Mouse (Mus musculus) embryonic facial prominence, embryonic 14.5 days (tissue): ENCODE results near the gene Kpna6. TPM values are rescaled to one million over a fixed set of nuclear protein-coding genes. Genes with fewer than 3 reads are reported as not detected.

Experiments
- ATAC-seq: fragments of 200-750 bp; cut with Nextera tagmentation; 2 replicates; pipeline ENCODE4 v1.8.0; 2017; ENCODE audit warnings: low read depth, moderate number of reproducible peaks, moderate TSS enrichment
- DNase-seq: peaks from one replicate; pipeline ENCODE4 v3.0.0-alpha.2; 2015; ENCODE audit warnings: low spot score
- H3K27ac ChIP-seq: fragments of 300-500 bp; sonication (generic); replicated peaks from 2 replicates; pipeline ENCODE4 v1.5.1; 2014; ENCODE audit warnings: low read depth, mild to moderate bottlenecking, low read length, moderate library complexity
- H3K27me3 ChIP-seq: fragments of 300-500 bp; sonication (generic); replicated peaks from 2 replicates; pipeline ENCODE4 v1.6.1; 2014; ENCODE audit warnings: low read length; ENCODE audit not compliant: control insufficient read depth, insufficient read depth
- H3K36me3 ChIP-seq: fragments of 300-500 bp; sonication (generic); 2 replicates; pipeline ENCODE4 v1.6.1; 2014; ENCODE audit warnings: low read length, mixed read lengths; ENCODE audit not compliant: control insufficient read depth, insufficient read depth
- H3K4me1 ChIP-seq: fragments of 300-500 bp; sonication (generic); 2 replicates; pipeline ENCODE4 v1.6.1; 2014; ENCODE audit warnings: antibody characterized with exemption, low read length; ENCODE audit not compliant: control insufficient read depth, insufficient read depth
- H3K4me2 ChIP-seq: fragments of 300-500 bp; sonication (generic); 2 replicates; pipeline ENCODE4 v1.6.1; 2014; ENCODE audit warnings: low read depth, mild to moderate bottlenecking, low read length, moderate library complexity, mixed read lengths
- H3K4me3 ChIP-seq: fragments of 300-500 bp; sonication (generic); 2 replicates; pipeline ENCODE4 v1.5.1; 2014; ENCODE audit warnings: low read depth, mild to moderate bottlenecking, low read length
- H3K9ac ChIP-seq: fragments of 300-500 bp; sonication (generic); 2 replicates; pipeline ENCODE4 v1.6.1; 2014; ENCODE audit warnings: low read depth, mild to moderate bottlenecking, low read length, moderate library complexity, mixed read lengths
- H3K9me3 ChIP-seq: fragments of 300-500 bp; sonication (generic); 2 replicates; pipeline ENCODE4 v1.6.1; 2016; ENCODE audit warnings: low read length; ENCODE audit not compliant: control insufficient read depth
- WGBS: fragments of 180-500 bp; shearing (Covaris S2); extraction: QIAGEN DNeasy Blood & Tissue Kit; methylation state at CpG from one replicate; pipeline ENCODE4 v1.1.7; 2014; 5-methylcytosine and 5-hydroxymethylcytosine counted together
- microRNA-seq: library from miRNA; unstranded; fragments of <30 nt; microRNA quantifications from one replicate; pipeline ENCODE4, GENCODE M21; 2016; ENCODE audit warnings: borderline number of aligned reads
- polyA plus RNA-seq: library from polyadenylated mRNA; unstranded; fragments of >200 nt; fragmentation: Nextera tagmentation; extraction: Ambion mirVana; gene quantifications from 2 replicates; pipeline ENCODE4 v1.2.1, GENCODE M21; 2014

Kpna6 gene
- polyA plus RNA-seq, 1 experiment from 2014 or later, result 14.8 TPM

DNA sequence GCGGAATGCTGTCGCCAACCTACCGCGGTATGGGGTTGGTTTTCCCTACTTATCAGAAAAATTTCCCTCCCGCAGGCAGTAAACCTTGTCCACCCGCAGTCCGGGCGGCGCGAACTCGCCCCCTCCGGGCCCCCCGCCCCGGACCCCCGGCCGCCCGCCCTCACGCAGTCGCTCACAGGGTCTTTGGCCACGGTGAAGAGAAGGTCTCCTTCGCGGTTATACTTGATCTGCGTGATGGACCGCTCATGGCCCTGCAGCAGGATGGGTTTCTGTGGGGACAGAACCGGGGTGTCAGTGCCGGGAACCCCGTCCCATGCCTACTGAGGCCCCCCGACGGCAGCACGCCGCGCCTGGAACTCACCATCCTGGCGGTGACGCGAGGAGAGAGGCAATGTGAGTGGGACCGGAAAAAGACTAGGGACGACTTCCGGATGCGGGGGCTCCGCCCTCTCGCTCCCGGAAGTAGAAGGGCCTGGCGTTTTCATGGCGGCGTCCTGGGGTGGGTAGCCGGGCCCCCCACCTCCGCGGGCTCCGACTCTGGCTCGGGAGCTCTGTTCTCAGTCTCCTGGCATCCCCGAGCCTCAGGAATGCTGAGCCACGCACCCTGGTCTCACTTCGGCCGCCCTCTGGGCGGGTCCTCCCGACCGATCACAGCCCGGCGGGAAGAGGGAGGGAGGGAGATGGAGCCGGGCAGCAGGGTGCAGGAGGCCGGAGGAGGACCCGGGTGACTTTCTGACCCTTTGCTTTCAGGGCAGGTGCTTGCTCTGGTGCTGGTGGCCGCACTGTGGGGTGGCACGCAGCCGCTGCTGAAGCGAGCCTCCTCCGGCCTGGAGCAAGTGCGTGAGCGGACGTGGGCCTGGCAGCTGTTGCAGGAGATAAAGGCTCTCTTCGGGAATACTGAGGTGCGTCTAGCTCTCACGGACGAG lies 72.1 kb downstream of the Kpna6 start, which contains the start of the genes Eif3i and Tmem234:
Gene Eif3i (minus strand): TSS at position 416 of the 926 bp plus-strand sequence.
Gene Tmem234 (plus strand): TSS at position 436 of the 926 bp plus-strand sequence.
- peaks cover 57% of the 10 kb centered on the region for H3K36me3 ChIP-seq
- H3K27me3 ChIP-seq, result no peaks in the 10 kb centered on the region
- under 1% methylated on average over 63 of the region's 74 CpGs for WGBS

More for the DNA sequence above, 72.1 kb downstream of the Kpna6 start, which contains the start of the genes Eif3i and Tmem234:
- Histone ChIP-seq H3K9me3 (no peaks in the 10 kb centered on the region), H3K4me3 (peak within 1 kb of the TSS; percentile 96), H3K27ac (peak within 1 kb of the TSS; percentile 69; the same call in 1 of the 2 replicates), H3K4me1 (peaks cover 14% of the 10 kb centered on the region), H3K9ac (peak within 1 kb of the TSS; percentile 93), H3K4me2 (peak within 1 kb of the TSS; percentile 55)
- peak; percentile 93 for ATAC-seq
- DNase-seq, result peak; percentile 93

Small RNA genes within 50 kb of the gene (microRNA-seq; reads per million reads assigned to microRNA genes)
- gene Mir7016, result 1.2 reads per million

Other genes with a start within 250 kb of the Kpna6 start
- 1.3 TPM in 2 replicates for gene Zbtb8b, start 231.9 kb downstream of the Kpna6 start, polyA plus RNA-seq
- 27.7 and 29.0 TPM in 2 replicates for gene Bsdc1, start 211.2 kb downstream of the Kpna6 start, polyA plus RNA-seq
- gene Tssk3, start 181.7 kb downstream of the Kpna6 start, polyA plus RNA-seq, result not detected in 2 replicates
- not detected in 2 replicates for gene Fam229a, start 181.6 kb downstream of the Kpna6 start, polyA plus RNA-seq
- 488 and 603 TPM in 2 replicates for gene Marcksl1, start 159.2 kb downstream of the Kpna6 start, polyA plus RNA-seq
- 179 and 200 TPM in 2 replicates for gene Hdac1, start 130.1 kb downstream of the Kpna6 start, polyA plus RNA-seq
- 4.7 and 6.4 TPM in 2 replicates for gene Lck, start 99.1 kb downstream of the Kpna6 start, polyA plus RNA-seq
- gene Fam167b, start 94.2 kb downstream of the Kpna6 start, polyA plus RNA-seq, result 6.4 and 6.9 TPM in 2 replicates
- gene Eif3i, start 72.1 kb downstream of the Kpna6 start, polyA plus RNA-seq, result 288 and 308 TPM in 2 replicates
- gene Tmem234, start 72.1 kb downstream of the Kpna6 start, polyA plus RNA-seq, result 166 and 174 TPM in 2 replicates
- 1.7 and 2.4 TPM in 2 replicates for gene Dcdc2b, start 58.5 kb downstream of the Kpna6 start, polyA plus RNA-seq
- gene Iqcc, start 53.7 kb downstream of the Kpna6 start, polyA plus RNA-seq, result 26.6 and 29.3 TPM in 2 replicates
- 49.7 and 50.5 TPM in 2 replicates for gene Ccdc28b, start 48.8 kb downstream of the Kpna6 start, polyA plus RNA-seq
- gene Txlna, start 31.7 kb downstream of the Kpna6 start, polyA plus RNA-seq, result 96.7 and 111 TPM in 2 replicates
- gene Tmem39b, start 24.1 kb upstream of the Kpna6 start, polyA plus RNA-seq, result 22.1 and 25.0 TPM in 2 replicates
- gene Khdrbs1, start 69.5 kb upstream of the Kpna6 start, polyA plus RNA-seq, result 94.2 and 104 TPM in 2 replicates
- 306 and 319 TPM in 2 replicates for gene Ptp4a2, start 138.5 kb upstream of the Kpna6 start, polyA plus RNA-seq